Mouse (Mus musculus): ENCODE measurements around the gene Vim.

Gene Vim

GRCm38 (mm10) chr2:13573408-13574065 lies at the start of gene Vim:
Gene Vim, plus strand, starts transcription at chr2:13573927.
- in situ Hi-C loops (cut with MboI; ENCODE audit: unreplicated experiment in 2 of 2): loop anchor here (5.0 to 25.0 kb wide), 4 partner anchors 161 to 1936 kb away; partner anchors contain the start of genes Gm17490 (in 1 of the 2), Il2ra (in 1 of the 2) and Nsun6 (in 1 of the 2)

- in situ Hi-C loops (cut with MboI; ENCODE audit: unreplicated experiment in 2 of 2): no loop called here
Measured at GRCm38 (mm10) chr2:13526205-13526604, 47.5 kb upstream of the Vim start.

GRCm38 (mm10) chr2:13527125-13527524 lies 46.6 kb upstream of the Vim start:
- in situ Hi-C loops (cut with MboI; ENCODE audit: unreplicated experiment in 2 of 2): no loop called here

GRCm38 (mm10) chr2:13527531-13527930 lies 46.2 kb upstream of the Vim start:
- in situ Hi-C loops (cut with MboI; ENCODE audit: unreplicated experiment in 2 of 2): no loop called here

GRCm38 (mm10) chr2:13529253-13529933 lies 44.3 kb upstream of the Vim start:
- in situ Hi-C loops (cut with MboI; ENCODE audit: unreplicated experiment in 2 of 2): no loop called here

GRCm38 (mm10) chr2:13530639-13531038 lies 43.1 kb upstream of the Vim start:
- in situ Hi-C loops (cut with MboI; ENCODE audit: unreplicated experiment in 2 of 2): loop anchor here in 1 of 2 experiments (10.0 kb wide), 1 partner anchor 116 kb away; no protein-coding TSS in a partner anchor

GRCm38 (mm10) chr2:13536747-13537146 lies 37.0 kb upstream of the Vim start:
- in situ Hi-C loops (cut with MboI; ENCODE audit: unreplicated experiment in 2 of 2): loop anchor here (5.0 to 10.0 kb wide), 3 partner anchors 122 to 239 kb away; no protein-coding TSS in a partner anchor

- in situ Hi-C loops (cut with MboI; ENCODE audit: unreplicated experiment in 2 of 2): loop anchor here (5.0 to 10.0 kb wide), 3 partner anchors 123 to 240 kb away; no protein-coding TSS in a partner anchor
Measured at GRCm38 (mm10) chr2:13537733-13538132, 36.0 kb upstream of the Vim start.

- in situ Hi-C loops (cut with MboI; ENCODE audit: unreplicated experiment in 2 of 2): loop anchor here (5.0 to 10.0 kb wide), 3 partner anchors 123 to 241 kb away; no protein-coding TSS in a partner anchor
Measured at GRCm38 (mm10) chr2:13538258-13538657, 35.5 kb upstream of the Vim start.

- in situ Hi-C loops (cut with MboI; ENCODE audit: unreplicated experiment in 2 of 2): loop anchor here (5.0 to 10.0 kb wide), 3 partner anchors 124 to 242 kb away; no protein-coding TSS in a partner anchor
Measured at GRCm38 (mm10) chr2:13538704-13539377, 34.9 kb upstream of the Vim start.

GRCm38 (mm10) chr2:13539860-13540259 lies 33.9 kb upstream of the Vim start:
- in situ Hi-C loops (cut with MboI; ENCODE audit: unreplicated experiment in 2 of 2): loop anchor here (5.0 to 10.0 kb wide), 4 partner anchors 125 to 1515 kb away; partner anchors contain the start of gene Nsun6 (in 1 of the 2)

GRCm38 (mm10) chr2:13543519-13544124 lies 30.1 kb upstream of the Vim start:
- in situ Hi-C loops (cut with MboI; ENCODE audit: unreplicated experiment in 2 of 2): loop anchor here in 1 of 2 experiments (10.0 kb wide), 2 partner anchors 129 to 1511 kb away; partner anchors contain the start of gene Nsun6

- in situ Hi-C loops (cut with MboI; ENCODE audit: unreplicated experiment in 2 of 2): loop anchor here in 1 of 2 experiments (10.0 kb wide), 2 partner anchors 130 to 1510 kb away; partner anchors contain the start of gene Nsun6
Measured at GRCm38 (mm10) chr2:13544193-13544824, 29.4 kb upstream of the Vim start, which contains the start of gene Trdmt1. Gene Trdmt1, minus strand, starts transcription at chr2:13544668.

- in situ Hi-C loops (cut with MboI; ENCODE audit: unreplicated experiment in 2 of 2): loop anchor here in 1 of 2 experiments (10.0 kb wide), 2 partner anchors 134 to 1506 kb away; partner anchors contain the start of gene Nsun6
Measured at GRCm38 (mm10) chr2:13548749-13549148, 25.0 kb upstream of the Vim start.

GRCm38 (mm10) chr2:13553966-13554365 lies 19.8 kb upstream of the Vim start:
- in situ Hi-C loops (cut with MboI; ENCODE audit: unreplicated experiment in 2 of 2): loop anchor here (25.0 kb wide), 2 partner anchors 708 to 1917 kb away; partner anchors contain the start of genes Gm17490 (in 1 of the 2) and Il2ra (in 1 of the 2)

- in situ Hi-C loops (cut with MboI; ENCODE audit: unreplicated experiment in 2 of 2): loop anchor here (25.0 kb wide), 2 partner anchors 706 to 1919 kb away; partner anchors contain the start of genes Gm17490 (in 1 of the 2) and Il2ra (in 1 of the 2)
Measured at GRCm38 (mm10) chr2:13556239-13556638, 17.5 kb upstream of the Vim start.

- in situ Hi-C loops (cut with MboI; ENCODE audit: unreplicated experiment in 2 of 2): loop anchor here (25.0 kb wide), 2 partner anchors 705 to 1920 kb away; partner anchors contain the start of genes Gm17490 (in 1 of the 2) and Il2ra (in 1 of the 2)
Measured at GRCm38 (mm10) chr2:13557145-13558030, 16.3 kb upstream of the Vim start.

All from v-Abl transformed pro-B cells (cell line).